Mouse (Mus musculus) frontal cortex, adult 2 months (tissue): ENCODE measurements around the gene Uso1. TPM values are rescaled to one million over a fixed set of nuclear protein-coding genes. Genes with fewer than 3 reads are reported as not detected.

Source experiments
- DNase-seq, 2 experiments: peaks; one replicate each; pipeline ENCODE4 v3.0.0; 2022; ENCODE audit warnings: low spot score in 1 of 2; ENCODE audit errors: extremely low spot score in 1 of 2
- polyA plus RNA-seq: library from polyadenylated mRNA; depleted of rRNA; stranded (reverse); fragments of >200 nt; gene quantifications from 2 replicates; pipeline ENCODE4 v1.2.3, GENCODE M21; 2012

Gene Uso1
- polyA plus RNA-seq, 1 experiment = 50.7 TPM

GRCm38 (mm10) chr5:92188881-92189483 is 51.2 kb downstream of the Uso1 start:
- DNase-seq = no peak

GRCm38 (mm10) chr5:92195716-92196115 is 58.0 kb downstream of the Uso1 start:
- DNase-seq = peak in 1 of 2 experiments; percentile 55

- no peak for DNase-seq
Observed at GRCm38 (mm10) chr5:92196895-92197811, 59.4 kb downstream of the Uso1 start.

- no peak for DNase-seq
Observed at GRCm38 (mm10) chr5:92198266-92198665, 60.5 kb downstream of the Uso1 start.

DNA sequence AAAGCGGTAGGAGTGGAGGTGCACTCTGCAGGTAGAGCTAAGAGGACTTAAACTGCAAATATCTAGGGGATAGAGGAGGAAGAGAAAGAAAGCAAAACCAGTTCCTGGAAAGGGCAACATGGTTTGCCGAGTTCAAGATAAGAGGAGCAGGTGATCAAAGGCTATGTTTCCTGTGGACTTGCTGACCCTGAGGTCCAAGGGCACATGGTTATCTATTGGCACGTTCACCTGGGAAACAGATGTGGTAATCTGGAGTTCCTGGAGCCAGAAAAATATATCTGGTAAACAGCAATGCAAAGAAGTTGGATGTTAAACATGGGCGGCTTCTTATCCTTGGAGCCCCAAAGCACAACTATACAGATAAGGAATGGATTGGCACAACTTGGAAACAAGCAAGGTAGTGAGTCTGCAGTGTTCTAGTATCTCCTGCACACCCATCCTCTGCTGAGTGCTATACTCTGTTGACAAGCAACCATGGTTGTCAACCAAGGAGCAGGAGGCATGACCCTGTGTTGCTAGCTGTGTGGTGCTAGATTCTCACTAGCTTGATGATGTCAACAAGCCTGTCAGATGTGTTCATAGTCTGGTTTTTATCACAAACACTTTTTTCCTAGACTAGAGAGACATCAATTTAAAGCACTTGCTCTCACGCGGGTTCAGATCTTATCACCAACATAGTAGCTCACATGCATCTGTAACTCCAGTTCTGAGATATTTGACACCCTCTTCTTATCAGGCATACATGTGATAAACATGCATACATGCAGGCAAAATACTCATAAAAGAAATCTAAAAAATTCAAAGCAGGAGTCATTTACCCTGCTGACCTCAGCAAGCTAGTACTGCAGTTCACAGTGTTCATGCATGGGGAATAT is 66.7 kb downstream of the Uso1 start:
- DNase-seq = no peak

GRCm38 (mm10) chr5:92205184-92205583 is 67.4 kb downstream of the Uso1 start:
- no peak for DNase-seq

GRCm38 (mm10) chr5:92205706-92206105 is 68.0 kb downstream of the Uso1 start:
- no peak for DNase-seq

DNA sequence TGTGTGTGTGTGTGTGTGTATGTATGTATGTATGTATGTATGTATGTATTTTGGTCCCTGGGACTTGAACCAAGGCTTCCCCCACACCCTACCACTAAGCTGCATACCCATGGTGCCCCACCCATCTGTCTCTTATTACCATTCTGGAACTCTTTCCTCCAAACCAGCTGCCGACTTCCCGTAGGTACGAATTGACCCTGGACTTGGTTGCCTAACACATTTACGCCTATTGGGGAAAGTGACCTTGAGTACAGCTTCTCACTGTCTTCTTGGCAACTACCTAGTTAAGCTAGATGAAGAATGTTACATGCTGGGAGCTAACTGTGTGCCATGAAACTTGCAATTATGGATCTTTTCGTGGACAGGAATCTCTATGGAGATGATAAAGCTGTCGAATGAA is 68.4 kb downstream of the Uso1 start:
- DNase-seq = no peak

DNA sequence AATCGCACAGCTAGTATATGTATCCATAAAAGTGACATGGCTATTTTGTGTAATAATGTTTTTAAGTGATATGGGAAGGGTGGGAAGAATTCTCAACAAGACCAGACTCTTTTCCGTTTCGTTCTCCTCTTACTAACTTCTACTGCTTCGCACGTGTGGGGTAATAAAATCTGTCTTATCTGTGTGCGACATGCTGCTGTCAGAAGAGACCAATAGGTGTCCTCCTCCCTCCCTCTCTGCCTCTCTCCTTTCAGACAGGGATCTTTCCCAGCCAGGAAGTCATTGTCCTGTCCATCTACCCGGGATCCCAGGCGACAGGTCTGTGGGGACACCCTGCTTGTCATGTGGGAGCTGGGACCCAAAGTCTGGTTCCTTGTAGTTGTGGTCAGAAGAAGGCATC is 72.5 kb downstream of the Uso1 start:
- DNase-seq = no peak

- no peak for DNase-seq
Observed at GRCm38 (mm10) chr5:92212231-92212630, 74.5 kb downstream of the Uso1 start.

DNA sequence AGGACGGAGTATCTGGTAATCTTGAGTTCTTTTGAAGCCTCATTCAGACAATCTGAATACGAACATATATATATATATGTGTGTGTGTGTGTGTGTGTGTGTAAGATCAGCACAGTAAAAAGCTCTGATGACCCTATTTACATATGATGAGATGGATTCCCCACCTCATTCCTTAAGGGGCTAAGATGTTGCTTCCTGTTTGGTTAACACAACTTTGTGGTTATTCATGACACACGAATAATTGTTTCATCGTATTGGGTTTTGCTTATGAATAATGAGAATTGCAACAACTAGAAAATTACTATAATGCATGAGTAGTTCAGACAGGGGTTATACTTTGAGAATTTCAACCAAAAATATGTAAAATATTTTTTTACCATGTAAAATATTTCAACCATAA is 77.6 kb downstream of the Uso1 start, which contains the start of gene U90926:
Gene U90926, minus strand, starts transcription at position 101 of the 400 bp plus-strand sequence.
- DNase-seq = no peak

- no peak for DNase-seq
Observed at GRCm38 (mm10) chr5:92218915-92219793, 81.4 kb downstream of the Uso1 start.

GRCm38 (mm10) chr5:92219826-92220225 is 82.1 kb downstream of the Uso1 start:
- no peak for DNase-seq

DNA sequence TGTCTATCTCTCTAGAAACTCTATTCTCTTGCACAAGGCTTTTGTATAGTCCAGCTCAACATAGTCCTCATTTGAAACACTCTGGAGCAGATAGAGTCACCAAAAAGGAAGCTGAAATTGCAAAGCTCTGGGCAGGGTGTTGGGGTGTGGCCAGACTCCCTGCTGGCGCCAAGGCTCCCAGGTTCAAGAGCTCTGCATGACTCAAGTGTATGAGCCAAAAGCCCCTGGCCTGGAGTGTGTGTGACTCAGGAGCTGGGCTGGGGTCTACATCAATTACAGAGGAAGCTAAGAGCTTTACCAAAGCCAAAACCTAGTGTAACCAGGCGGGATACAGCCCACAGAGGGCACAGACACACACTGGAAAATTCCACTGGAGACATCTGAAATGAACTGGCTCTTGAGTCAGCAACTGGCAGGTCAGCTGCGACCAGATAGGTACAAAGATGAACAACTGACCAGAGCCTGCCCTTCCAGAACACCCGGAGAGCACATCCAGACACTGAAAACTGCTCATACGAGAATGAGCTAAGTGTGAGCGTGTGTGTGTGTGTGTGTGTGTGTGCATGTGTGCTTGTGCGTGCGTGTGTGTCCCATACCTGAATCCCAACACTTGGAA is 82.7 kb downstream of the Uso1 start:
- no peak for DNase-seq

DNA sequence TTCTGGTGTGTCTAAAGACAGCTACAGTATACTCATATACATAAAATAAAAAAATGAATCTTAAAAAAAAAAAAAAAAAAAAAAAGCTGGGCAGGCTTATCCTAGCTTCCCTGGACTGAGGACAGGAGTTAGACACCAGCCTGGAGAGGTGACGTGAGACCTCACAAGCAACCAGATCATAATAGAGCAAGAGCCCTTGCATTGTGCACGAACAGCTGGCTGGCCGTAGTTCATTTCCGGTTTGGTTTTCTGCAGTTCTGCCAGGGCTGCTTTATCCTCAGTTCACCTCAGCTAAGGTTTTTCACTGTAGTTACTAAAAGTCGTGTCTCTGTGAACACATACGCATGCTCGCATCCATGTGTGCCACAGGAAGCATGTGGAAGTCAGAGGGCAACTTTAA is 90.0 kb downstream of the Uso1 start:
- no peak for DNase-seq

DNA sequence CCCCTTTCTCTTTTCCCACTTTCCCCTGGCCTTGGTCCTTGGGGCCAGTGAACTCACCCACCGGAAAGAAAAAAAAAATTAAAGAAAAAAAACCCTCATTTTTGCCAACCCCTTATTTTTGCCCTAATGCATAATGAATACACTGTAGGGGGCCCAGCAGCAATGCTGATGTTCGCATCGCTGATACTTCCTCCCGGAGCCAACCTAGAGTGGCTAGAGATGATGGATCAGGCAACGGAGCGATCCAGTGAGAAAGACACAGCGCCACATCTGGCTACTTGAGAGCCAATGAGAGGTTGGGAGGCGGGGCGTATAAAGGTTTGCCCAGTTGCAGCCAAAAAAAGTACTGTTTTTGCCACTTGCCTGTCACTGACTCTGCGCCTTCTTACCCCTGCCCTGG is 91.0 kb downstream of the Uso1 start:
- no peak for DNase-seq

GRCm38 (mm10) chr5:92229514-92229913 is 91.8 kb downstream of the Uso1 start:
- no peak for DNase-seq

DNA sequence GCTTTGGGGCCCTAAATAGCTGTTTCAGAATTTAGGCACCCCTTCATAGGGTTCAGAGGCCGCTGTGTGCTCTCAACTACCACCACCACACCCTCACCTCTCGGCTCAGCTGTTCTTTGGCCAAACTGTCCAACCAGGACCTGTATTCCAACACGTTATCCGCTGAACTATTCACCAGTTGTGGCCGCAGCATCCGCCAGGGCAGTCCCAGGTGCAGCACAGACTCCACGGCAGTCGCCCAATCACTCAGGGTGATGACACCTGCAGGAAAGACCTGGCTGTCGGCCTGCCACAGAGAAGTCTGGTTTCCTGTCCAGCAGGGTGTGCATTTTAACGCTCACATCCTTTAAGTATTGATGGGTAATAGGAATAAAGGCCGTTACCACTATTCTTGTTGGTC is 92.6 kb downstream of the Uso1 start:
- no peak for DNase-seq

DNA sequence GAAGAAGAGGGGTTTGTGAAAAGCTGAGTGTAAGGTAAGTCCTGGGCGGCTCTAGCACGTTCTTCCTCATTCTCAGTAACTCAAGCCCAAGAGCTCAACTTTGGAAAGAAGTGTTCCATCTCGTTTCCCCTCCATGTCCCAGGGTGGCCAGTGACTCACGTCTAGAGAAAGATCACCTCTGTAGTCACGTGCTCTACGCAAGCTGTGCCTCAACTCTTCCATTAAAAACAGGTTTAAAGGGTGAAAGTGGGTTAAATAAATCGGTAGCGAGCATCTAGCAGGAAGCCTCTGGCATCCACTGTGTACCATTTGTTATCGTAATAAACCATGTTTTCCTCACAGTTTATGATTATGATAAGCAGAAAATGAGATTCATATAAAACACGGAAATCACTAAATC is 94.1 kb downstream of the Uso1 start:
- no peak for DNase-seq

GRCm38 (mm10) chr5:92233366-92233765 is 95.6 kb downstream of the Uso1 start:
- no peak for DNase-seq
